Mouse (Mus musculus) layer of hippocampus, adult 2 months (tissue): ENCODE measurements at regions not wholly inside any gene's neighbourhood (a gene's known extent, or its start where the extent isn't known, plus 50 kb on each side); places are given as distances from the start of the nearest gene placed in this dataset.
"Not testable (repeated sequence)": the region's sequence is repeated elsewhere in the genome, so short reads cannot be mapped to it uniquely, and the experiment has no call there.

Source experiments
- DNase-seq, 2 experiments: peaks; one replicate each; pipeline ENCODE4 v3.0.0; 2022; ENCODE audit warnings: low spot score in 2 of 2
- H3K27ac ChIP-seq: fragments of 200-600 bp; 2 replicates; pipeline ENCODE4 v1.8.1; 2022
- H3K4me3 ChIP-seq: fragments of 200-600 bp; 2 replicates; pipeline ENCODE4 v1.8.1; 2022; ENCODE audit warnings: mild to moderate bottlenecking
- CTCF ChIP-seq: fragments of 200-600 bp; conservative IDR thresholded peaks from 2 replicates; pipeline ENCODE4 v1.8.1; 2022; ENCODE audit warnings: antibody characterized with exemption, mild to moderate bottlenecking, moderate library complexity

DNA sequence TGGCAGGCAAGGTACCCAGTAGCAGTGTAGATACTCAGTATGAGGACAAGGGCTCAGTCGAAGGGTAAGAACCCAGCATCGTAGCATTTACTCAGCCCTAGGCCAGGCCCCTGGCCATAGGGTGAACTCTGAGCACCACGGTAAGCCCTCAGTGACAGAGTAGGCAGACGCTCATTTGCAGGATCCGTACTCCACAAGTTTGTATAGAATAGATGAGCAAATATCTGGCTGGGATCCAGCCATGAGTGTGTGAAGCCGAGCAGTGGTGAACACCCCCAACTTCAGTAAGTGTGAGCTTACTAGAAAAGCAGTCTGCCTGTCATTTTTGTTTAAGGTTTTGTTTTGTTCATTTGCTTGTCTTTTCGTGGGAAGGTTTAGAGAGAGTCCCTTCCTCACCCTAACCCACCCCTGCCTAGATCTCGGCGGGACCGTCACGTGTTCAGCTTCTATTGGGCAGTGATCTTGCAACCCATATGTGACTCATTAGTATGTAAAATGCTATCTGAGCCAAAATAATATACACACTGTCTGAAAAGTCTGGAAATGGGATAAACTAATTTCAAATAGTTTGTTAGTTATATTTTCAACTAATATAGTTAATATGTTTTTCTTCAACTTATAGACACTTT, 76.3 kb downstream of the Gm5447 start:
- Histone ChIP-seq H3K27ac (no peak overlapping the region), H3K4me3 (no peak overlapping the region)
- no peak for TF ChIP-seq CTCF
- DNase-seq, result no peak

DNA sequence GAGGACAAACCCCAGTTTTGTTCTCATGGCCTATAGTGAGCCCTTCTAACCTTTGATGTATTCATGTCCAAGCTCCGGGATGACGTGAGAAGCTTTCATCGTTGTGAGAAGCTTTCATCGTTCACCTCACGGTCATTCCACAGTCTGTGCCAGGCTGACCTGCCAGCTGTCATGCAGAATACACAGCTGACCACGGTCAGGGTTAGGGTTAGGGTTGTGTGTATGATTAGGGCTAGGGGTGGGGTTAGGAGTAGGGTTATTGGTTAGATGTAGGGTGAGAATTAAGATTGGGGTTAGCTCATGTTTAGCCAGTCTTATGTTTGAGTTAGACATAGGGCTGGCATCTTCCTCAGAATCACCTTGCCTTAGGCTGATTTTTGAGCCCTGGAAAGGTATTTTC, 77.6 kb downstream of the Gm5447 start:
- not testable (repeated sequence) for H3K27ac ChIP-seq, H3K4me3 ChIP-seq, DNase-seq

DNA sequence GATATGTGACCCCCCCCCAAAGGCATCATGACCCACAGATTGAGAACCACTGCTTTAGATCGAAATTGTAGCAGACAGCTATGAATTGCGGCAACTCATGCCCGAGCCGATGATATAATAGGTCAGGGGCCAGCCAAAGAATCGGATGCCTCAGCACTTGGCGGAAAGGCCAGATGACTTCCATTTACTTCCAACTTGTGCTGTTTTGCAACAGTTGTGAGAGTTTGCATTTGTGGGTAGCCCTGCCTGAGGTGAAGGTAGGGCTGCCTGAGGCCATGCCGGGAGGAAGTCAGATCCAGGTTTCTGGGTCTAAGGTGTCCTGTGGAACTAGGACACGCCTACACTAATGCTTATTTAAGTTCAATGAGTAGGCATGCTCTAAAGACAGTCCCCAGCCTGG, 80.4 kb downstream of the Gm5447 start:
- no peak for DNase-seq
- no peak for TF ChIP-seq CTCF
- Histone ChIP-seq H3K27ac (no peak overlapping the region), H3K4me3 (no peak overlapping the region)

DNA sequence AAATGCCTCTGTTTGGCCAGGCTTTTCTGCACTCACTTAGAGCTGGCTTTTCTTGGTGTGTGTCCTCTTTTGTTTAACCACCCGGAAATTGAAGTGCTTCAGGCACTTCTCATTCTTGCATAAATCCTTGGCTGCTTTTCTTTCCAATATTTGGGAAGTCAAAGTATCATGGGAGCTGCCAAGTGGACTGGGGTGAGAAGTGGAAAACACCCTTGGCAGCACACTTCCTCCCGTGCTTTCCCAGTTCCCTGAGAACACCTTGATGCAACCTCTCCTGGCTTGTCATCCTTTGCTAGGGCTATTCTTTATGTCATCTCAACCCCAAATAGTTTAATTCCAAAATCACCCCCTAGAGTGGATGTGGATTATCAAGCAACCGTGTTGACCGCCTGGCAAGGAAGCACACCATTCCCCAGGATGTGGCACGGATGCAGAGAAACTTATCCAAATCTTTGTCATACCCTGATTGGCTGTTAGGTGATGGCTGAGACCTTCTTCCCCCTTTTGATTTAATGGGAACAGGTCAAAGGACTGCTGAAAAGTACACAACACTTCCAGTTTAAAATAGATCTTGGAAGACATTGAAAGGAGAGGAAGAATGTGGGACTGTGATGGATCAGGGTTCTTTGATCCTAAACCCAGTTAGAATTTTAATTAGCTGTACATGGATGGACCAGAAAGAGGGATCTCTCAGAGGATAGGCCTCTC, 81.5 kb downstream of the Gm5447 start:
- H3K4me3 ChIP-seq, result no peak overlapping the region
- no peak overlapping the region for H3K27ac ChIP-seq
- DNase-seq, result no peak
- no peak for TF ChIP-seq CTCF

DNA sequence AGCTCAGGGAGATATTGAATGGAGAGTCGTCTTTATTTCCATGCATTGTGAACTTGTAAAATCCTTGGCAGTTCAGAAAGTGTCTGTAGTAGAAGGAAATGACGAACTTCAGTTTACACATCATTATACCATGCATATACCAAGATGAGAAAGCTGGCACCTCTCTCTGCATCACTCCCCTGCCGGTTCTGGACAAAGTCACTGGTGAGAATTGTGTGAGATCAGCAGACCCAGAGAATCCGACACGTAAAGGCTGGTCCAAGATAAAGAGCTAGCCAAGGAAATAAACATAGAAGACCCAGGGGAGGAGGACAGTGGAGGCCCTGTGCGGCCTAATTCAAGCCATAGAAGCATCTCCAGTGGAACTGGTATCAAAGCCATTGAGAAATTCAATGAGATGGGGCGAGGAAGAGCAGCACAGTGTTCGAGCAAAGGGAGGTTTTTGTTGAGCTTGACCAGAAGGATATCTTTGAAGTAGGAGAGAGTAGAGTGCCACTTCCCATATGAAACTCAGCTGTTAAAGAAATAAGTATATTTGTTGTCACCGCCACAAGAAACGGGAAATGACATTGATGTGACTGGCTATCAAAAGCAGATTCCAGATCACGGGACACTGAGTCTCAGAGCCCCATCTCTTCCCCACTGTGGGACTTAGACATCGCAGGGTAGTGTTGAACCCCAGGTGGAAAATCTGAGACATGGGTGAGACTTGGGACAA, 82.3 kb downstream of the Gm5447 start:
- H3K4me3 ChIP-seq, result no peak overlapping the region
- TF ChIP-seq CTCF, result no peak
- no peak for DNase-seq
- H3K27ac ChIP-seq, result no peak overlapping the region

DNA sequence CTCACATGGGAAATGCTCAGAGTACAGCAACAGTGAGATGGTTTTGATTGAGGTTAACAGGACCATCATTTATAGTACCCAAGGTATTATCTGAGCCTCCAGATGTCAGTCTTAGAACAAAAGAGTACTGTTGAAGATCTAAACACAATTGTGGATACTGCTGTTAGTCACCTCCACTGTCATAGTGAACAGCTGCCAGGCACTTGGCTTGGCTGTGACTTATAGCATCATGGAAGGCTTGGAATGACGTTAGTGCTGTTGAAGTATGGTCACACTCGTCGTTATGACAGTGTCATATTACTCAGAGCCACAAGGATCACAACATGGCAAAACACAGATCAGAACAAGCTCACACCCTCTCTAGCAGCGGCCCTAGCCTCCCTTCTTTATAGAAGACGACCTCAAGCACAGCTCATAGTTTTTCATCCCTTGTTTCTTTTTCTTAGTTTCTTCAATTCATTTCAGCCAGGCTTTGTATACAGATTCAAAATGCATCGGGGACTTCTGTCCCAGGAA, 87.0 kb downstream of the Gm5447 start:
- no peak overlapping the region for H3K4me3 ChIP-seq
- H3K27ac ChIP-seq, result no peak overlapping the region
- no peak for TF ChIP-seq CTCF
- no peak for DNase-seq

DNA sequence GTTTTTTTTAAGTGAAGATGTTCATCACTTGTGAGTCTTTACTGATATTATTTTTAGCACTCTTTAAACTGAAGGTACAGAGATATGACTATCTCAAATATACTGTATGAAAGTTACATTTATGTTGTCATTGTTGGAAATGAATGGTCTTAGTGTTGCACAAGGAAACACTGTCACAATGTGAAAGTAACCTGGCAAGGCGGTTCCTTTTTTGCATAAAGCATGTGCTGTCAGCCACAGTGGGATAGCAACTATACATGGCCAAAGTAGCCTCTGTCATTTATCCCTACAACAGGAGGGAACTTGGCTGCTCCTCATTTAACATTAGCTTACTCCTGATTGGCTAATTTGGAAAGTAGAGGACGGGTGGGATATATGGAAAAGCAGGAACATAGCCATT, 94.3 kb downstream of the Gm5447 start:
- Histone ChIP-seq H3K27ac (no peak overlapping the region), H3K4me3 (no peak overlapping the region)
- no peak for TF ChIP-seq CTCF
- DNase-seq, result no peak

DNA sequence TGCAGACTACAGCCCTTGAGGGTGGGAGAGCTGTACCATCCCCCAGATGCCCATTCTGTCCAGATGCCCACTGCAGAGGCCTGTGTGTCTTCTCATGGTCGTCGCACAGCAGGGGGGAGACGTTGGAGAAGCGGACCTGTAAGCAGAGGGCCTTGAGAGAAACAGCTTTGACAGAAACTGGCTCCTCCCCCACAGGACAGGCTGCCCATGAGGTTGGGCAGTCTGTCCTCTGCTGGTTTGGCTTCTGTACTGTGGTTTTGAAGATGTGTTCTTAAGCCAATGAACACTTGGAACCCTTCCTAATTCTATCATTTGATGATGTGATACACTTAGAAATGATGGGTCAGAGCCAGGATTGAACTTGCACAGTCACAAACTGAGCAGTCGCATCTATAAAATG, 102.5 kb downstream of the Gm5447 start:
- Histone ChIP-seq H3K4me3 (no peak overlapping the region), H3K27ac (no peak overlapping the region)
- TF ChIP-seq CTCF, result no peak
- no peak for DNase-seq

DNA sequence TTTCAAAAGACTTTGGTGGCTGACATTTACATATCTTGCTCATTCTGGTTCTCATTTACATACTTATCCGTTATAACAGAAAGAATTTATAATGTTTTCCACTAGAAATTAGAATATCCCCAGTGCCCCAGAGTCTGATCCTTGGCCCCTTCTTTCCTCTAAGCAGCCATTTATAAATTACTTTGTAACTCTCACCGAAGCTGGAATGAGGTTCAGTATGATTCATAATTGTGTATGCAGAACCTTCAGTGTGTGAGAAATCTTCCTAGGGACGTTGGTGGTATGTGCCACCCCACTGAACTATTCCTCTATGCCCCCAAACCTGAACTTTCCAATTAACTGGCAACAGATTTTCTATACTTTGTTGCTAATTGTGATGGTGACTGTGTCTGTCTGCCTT, 104.7 kb downstream of the Gm5447 start:
- Histone ChIP-seq H3K27ac (no peak overlapping the region), H3K4me3 (no peak overlapping the region)
- TF ChIP-seq CTCF, result no peak
- DNase-seq, result no peak

DNA sequence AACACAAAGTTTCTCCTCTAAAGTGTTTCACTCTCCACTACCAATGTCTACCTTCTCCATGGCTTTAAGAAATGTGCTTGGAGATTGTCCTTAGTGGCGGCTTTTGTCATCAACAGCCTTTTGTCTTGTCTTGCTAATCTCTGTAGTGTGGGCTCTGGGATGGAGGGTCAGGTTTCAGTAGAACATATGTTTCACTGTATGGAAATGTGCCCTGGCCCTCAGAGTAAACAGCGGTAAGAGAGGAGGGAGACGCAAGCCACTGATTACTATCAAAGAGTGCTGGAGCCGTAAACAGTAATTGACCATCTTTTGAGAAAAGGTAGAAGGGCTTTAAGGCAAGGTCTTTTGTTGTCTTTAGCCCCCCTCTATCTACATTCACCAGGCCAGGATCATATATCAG, 106.2 kb downstream of the Gm5447 start:
- Histone ChIP-seq H3K4me3 (no peak overlapping the region), H3K27ac (no peak overlapping the region)
- no peak for TF ChIP-seq CTCF
- DNase-seq, result no peak

DNA sequence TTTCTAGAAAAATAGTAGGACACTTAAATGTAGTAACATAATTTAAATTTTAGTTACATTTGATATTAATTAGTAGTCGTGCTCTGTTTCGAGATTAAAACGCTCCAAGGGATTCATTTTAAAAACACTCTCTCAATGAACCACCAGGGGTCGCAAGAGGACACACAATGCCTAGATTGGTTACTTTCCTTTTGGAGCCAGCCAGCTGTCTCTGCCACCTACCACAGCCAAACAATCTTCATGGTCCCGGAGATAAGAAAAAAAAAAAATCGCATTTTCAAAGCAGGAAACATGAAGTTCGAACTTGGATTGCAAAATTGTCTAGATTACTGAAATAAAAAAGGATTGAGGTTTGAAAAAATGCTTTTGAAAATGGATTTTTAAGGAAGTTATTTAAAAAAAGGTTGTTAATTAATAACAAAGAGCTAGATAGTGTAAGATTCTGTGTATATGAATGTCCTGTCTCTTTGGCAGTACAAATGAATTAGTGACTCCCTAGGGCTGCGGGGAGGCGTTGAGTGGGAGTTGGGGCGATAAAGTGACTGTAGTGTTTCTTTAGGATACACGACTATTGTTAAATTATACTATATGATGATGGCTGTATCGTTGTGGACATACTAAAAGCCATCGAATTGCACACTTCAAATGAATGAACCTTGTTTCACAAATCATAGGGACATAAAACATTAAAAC, 108.6 kb downstream of the Gm5447 start:
- peak; percentile 94 for TF ChIP-seq CTCF
- Histone ChIP-seq H3K27ac (no peak overlapping the region), H3K4me3 (no peak overlapping the region)
- DNase-seq, result peak; percentile 80 to 90

DNA sequence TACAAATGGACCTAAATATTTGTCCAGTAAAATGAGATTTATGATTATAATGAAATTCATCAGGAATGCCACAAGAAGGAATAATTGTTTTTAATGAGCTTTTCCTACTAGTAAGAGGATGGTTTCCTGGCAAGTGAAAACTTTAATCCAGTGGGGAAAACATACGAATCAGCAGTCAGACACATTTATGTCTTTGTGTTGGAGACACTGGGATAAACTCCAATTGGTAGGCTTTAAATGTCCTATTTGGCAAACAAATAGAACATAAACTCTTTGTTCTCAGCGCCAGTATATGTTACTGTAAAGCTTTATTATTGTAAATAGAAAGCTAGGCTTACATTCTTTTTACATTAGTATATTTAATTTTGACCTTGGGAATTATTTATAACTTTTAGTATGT, 127.0 kb downstream of the Gm5447 start:
- no peak for TF ChIP-seq CTCF

DNA sequence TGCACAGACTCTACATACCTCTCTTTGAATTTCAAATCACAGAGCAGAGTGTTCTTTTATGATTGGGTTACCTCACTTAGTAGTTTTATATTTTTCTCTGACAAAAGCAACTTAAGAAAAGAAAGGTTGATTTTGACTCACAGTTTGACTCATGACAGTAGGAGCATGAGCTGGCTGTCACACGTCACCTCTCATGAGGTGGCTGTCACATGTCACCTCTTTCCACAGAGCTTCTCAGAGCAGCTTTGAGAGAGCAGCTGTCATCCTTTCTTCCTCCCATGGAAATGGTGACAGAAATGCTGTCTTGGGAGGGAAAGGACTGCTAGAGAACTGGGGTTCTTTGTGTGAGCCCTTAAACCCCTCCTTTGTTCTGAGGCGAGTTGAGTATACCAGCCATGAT, 133.4 kb downstream of the Gm5447 start:
- Histone ChIP-seq H3K4me3 (no peak overlapping the region), H3K27ac (no peak overlapping the region)
- no peak for TF ChIP-seq CTCF
- DNase-seq, result no peak

More for the DNA sequence above, 127.0 kb downstream of the Gm5447 start:
- Histone ChIP-seq H3K4me3 (no peak overlapping the region), H3K27ac (no peak overlapping the region)
- DNase-seq, result no peak
